ENCODE assay signal across 8 mouse cellular contexts in the genomic region with DNA sequence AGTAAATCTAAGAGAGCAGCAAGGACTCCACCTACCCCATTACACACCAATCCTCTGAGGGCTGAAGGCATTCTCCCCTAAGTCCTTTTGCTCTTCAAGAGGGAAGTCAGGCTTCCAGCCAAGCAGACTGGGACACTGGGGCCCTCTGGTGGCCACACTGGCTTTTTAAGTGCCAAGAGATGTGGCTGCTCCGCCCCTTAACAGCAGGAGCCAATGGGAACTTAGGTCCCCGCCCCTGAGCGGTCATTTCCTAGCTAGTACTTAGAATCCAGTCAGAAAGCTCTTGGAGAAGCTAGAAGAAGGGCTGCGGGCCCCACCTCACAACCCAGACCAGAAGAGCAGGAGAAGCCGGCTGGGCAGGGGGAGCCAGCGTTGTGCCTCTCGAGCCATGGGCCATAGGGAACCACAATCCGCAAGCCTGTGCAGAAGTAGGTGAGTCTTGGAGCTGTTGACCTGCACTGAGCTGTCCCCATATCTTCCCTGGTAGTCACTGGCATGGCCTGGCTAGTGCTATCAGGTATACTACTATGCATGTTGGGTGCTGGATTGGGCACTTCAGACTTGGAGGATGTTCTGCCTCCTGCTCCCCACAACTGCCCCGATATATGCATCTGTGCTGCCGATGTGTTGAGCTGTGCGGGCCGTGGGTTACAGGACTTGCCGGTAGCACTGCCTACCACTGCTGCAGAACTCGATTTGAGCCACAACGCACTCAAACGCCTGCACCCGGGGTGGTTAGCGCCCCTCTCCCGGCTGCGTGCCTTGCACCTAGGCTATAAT. TPM values are rescaled to one million over a fixed set of nuclear protein-coding genes. Genes with fewer than 3 reads are reported as not detected.
DNase-seq lines count a peak whose midpoint lies in the region; ATAC-seq and TF ChIP-seq lines count a peak whose summit lies in the region.

TSS of gene Amigo3 (plus strand) at position 275 of the 780 bp plus-strand sequence.

- 58% methylated on average over 20 of the region's 20 CpGs for WGBS in cerebellum, adult 2 months
- WGBS in forebrain, postnatal 0 days = 58% methylated on average over 20 of the region's 20 CpGs
- WGBS in lung, embryonic 15.5 days = 52% methylated on average over 20 of the region's 20 CpGs

- TF ChIP-seq EP300 in MEL (IDR thresholded peaks at IDR 0.05; ENCODE audit: low read depth in 1 of 2, low read length in 2 of 2) = no peak

- H3K4me2 ChIP-seq in forebrain, postnatal 0 days (ENCODE audit: low read depth) = peak within 1 kb of the TSS; percentile 27; the same call in 1 of the 2 replicates
- peak within 1 kb of the TSS; percentile 37 for H3K4me2 ChIP-seq in lung, embryonic 15.5 days

- DNase-seq in MEL (ENCODE audit: low read depth, low spot score) = peak; percentile 97
- DNase-seq in cerebellum, adult 2 months = peak; percentile 92 to 96
- DNase-seq in forebrain, postnatal 0 days = peak; percentile 96
- DNase-seq in heart, postnatal 4 days = peak; percentile 99
- peak; percentile 94 to 98 for DNase-seq in layer of hippocampus, adult 8-10 months (ENCODE audit: low spot score in 2 of 2)
- peak; percentile 91 for DNase-seq in ovary, adult 18-20 months (ENCODE audit: low spot score)
- peak; percentile 96 for DNase-seq in thymus, postnatal 0 days (ENCODE audit: low spot score)

- no peak within 1 kb of the TSS for H3K27ac ChIP-seq in MEL (ENCODE audit: control insufficient read depth, low read depth, low read length)
- no peak within 1 kb of the TSS for H3K27ac ChIP-seq in cerebellum, adult 2 months (ENCODE audit: insufficient read depth, low read length)
- H3K27ac ChIP-seq in forebrain, postnatal 0 days (ENCODE audit: low read depth, low read length) = no peak within 1 kb of the TSS
- peak within 1 kb of the TSS; percentile 5; the same call in 1 of the 2 replicates for H3K27ac ChIP-seq in lung, embryonic 15.5 days

- TF ChIP-seq POLR2A in MEL (IDR thresholded peaks at IDR 0.05; ENCODE audit: control insufficient read depth in 1 of 2, insufficient read depth in 1 of 2, low read depth in 1 of 2, low read length in 2 of 2, poor library complexity in 1 of 2) = peak; percentile 25 to 49; a peak in 2 of 4 replicates
- TF ChIP-seq POLR2A in cerebellum, adult 2 months (IDR thresholded peaks at IDR 0.05; ENCODE audit: borderline replicate concordance, insufficient read depth, low read length) = no peak

- H3K9ac ChIP-seq in MEL (ENCODE audit: control insufficient read depth, low read depth, low read length, poor library complexity, severe bottlenecking) = no peak within 1 kb of the TSS
- H3K9ac ChIP-seq in forebrain, postnatal 0 days = no peak within 1 kb of the TSS
- 0 out of 2 replicates have a peak within 1 kb of the TSS, but pooled peaks have one; percentile 1 for H3K9ac ChIP-seq in lung, embryonic 15.5 days

- H3K9me3 ChIP-seq in MEL (replicated peaks; ENCODE audit: insufficient read depth, low read length) = no peaks in the 10 kb centered on the region
- H3K9me3 ChIP-seq in forebrain, postnatal 0 days (ENCODE audit: low read length) = no peaks in the 10 kb centered on the region
- no peaks in the 10 kb centered on the region for H3K9me3 ChIP-seq in lung, embryonic 15.5 days

- H3K79me2 ChIP-seq in MEL (ENCODE audit: control insufficient read depth, insufficient read depth, low read length, poor library complexity) = peaks cover 10% of the 10 kb centered on the region

- peak; percentile 86 for TF ChIP-seq RAD21 in MEL (IDR thresholded peaks at IDR 0.05; ENCODE audit: low read depth, low read length)

- TF ChIP-seq CTCF in MEL (IDR thresholded peaks at IDR 0.05 in 2 of 3, conservative IDR thresholded peaks at IDR 0.05 in 1 of 3; ENCODE audit: control insufficient read depth in 1 of 3, insufficient read depth in 1 of 3, low read depth in 2 of 3, low read length in 3 of 3, poor library complexity in 1 of 3, severe bottlenecking in 1 of 3) = peak; percentile 82 to 97 (median 89)
- peak; percentile 90 for TF ChIP-seq CTCF in cerebellum, adult 2 months (IDR thresholded peaks at IDR 0.05; ENCODE audit: borderline replicate concordance, insufficient read depth, low read depth, low read length)
- peak; percentile 94 for TF ChIP-seq CTCF in forebrain, postnatal 0 days (IDR thresholded peaks at IDR 0.05; ENCODE audit: low read depth)

- no peak within 1 kb of the TSS for H3K4me3 ChIP-seq in MEL (ENCODE audit: control insufficient read depth in 1 of 2, insufficient read depth in 1 of 2, low read depth in 2 of 2, low read length in 2 of 2)
- H3K4me3 ChIP-seq in cerebellum, adult 2 months (replicated peaks; ENCODE audit: insufficient read depth, low read depth, low read length) = no peak within 1 kb of the TSS
- H3K4me3 ChIP-seq in forebrain, postnatal 0 days (ENCODE audit: low read depth, low read length) = no peak within 1 kb of the TSS
- H3K4me3 ChIP-seq in lung, embryonic 15.5 days = no peak within 1 kb of the TSS

- peak; percentile 47 for ATAC-seq in forebrain, postnatal 0 days
- peak; percentile 60 for ATAC-seq in lung, embryonic 15.5 days (ENCODE audit: borderline replicate concordance, extremely low read depth, low FRiP score, low TSS enrichment)

- H3K4me1 ChIP-seq in MEL (ENCODE audit: control insufficient read depth in 1 of 2, insufficient read depth in 2 of 2, low read length in 2 of 2) = peaks cover 0 to 8% of the 10 kb centered on the region in 2 experiments; a peak in 3 of 4 replicates
- peaks cover 7% of the 10 kb centered on the region; the same call in 1 of the 2 replicates for H3K4me1 ChIP-seq in cerebellum, adult 2 months (ENCODE audit: control insufficient read depth, insufficient read depth, low read length)
- no peaks in the 10 kb centered on the region for H3K4me1 ChIP-seq in forebrain, postnatal 0 days (ENCODE audit: insufficient read depth)
- H3K4me1 ChIP-seq in lung, embryonic 15.5 days = peaks cover 30% of the 10 kb centered on the region

- no peaks in the 10 kb centered on the region for H3K27me3 ChIP-seq in MEL (ENCODE audit: control insufficient read depth in 1 of 2, insufficient read depth in 2 of 2, low read length in 2 of 2)
- no peaks in the 10 kb centered on the region for H3K27me3 ChIP-seq in cerebellum, adult 2 months (ENCODE audit: control insufficient read depth, insufficient read depth, low read length)
- H3K27me3 ChIP-seq in forebrain, postnatal 0 days (ENCODE audit: insufficient read depth, low read length) = no peaks in the 10 kb centered on the region
- H3K27me3 ChIP-seq in lung, embryonic 15.5 days = no peaks in the 10 kb centered on the region

- H3K36me3 ChIP-seq in MEL (ENCODE audit: control insufficient read depth in 1 of 2, insufficient read depth in 2 of 2, low read length in 2 of 2) = no peaks in the 10 kb centered on the region; a peak in 1 of 4 replicates
- H3K36me3 ChIP-seq in forebrain, postnatal 0 days (ENCODE audit: insufficient read depth) = peaks cover 62% of the 10 kb centered on the region
- H3K36me3 ChIP-seq in lung, embryonic 15.5 days = peaks cover 32% of the 10 kb centered on the region

TF ChIP-seq in MEL, 35 proteins besides CTCF, POLR2A, EP300 and RAD21:
- TF ChIP-seq ZC3H11A (IDR thresholded peaks at IDR 0.05; ENCODE audit: low read depth, low read length) = peak; percentile 86
- peak; percentile 49; the same call in 1 of the 2 replicates for TF ChIP-seq HCFC1 (IDR thresholded peaks at IDR 0.05; ENCODE audit: low read depth, low read length)
- peak; percentile 72; the same call in 1 of the 2 replicates for TF ChIP-seq POLR2AphosphoS2 (IDR thresholded peaks at IDR 0.05; ENCODE audit: low read length)
- peak; percentile 23; the same call in 1 of the 2 replicates for TF ChIP-seq POLR2AphosphoS5 (IDR thresholded peaks at IDR 0.05; ENCODE audit: borderline replicate concordance, low read depth, low read length)
- TF ChIP-seq SIN3A (IDR thresholded peaks at IDR 0.05; ENCODE audit: low read length) = peak; percentile 85
- no peak for TF ChIP-seq E2F4 (IDR thresholded peaks at IDR 0.05; ENCODE audit: borderline replicate concordance, low read depth, low read length)
- TF ChIP-seq TBP (IDR thresholded peaks at IDR 0.05; ENCODE audit: low read depth, low read length) = peak; percentile 96
- TF ChIP-seq USF1 (IDR thresholded peaks at IDR 0.05; ENCODE audit: low read depth, low read length) = no peak
- peak; percentile 95 for TF ChIP-seq SMC3 (IDR thresholded peaks at IDR 0.05; ENCODE audit: low read depth, low read length)
- no peak for TF ChIP-seq ZKSCAN1 (IDR thresholded peaks at IDR 0.05; ENCODE audit: low read depth, low read length)
- no peak for TF ChIP-seq BHLHE40 (IDR thresholded peaks at IDR 0.05; ENCODE audit: borderline replicate concordance, low read depth, low read length)
- TF ChIP-seq CHD2 (IDR thresholded peaks at IDR 0.05; ENCODE audit: low read length) = no peak
- no peak for TF ChIP-seq NELFE (IDR thresholded peaks at IDR 0.05; ENCODE audit: low read depth, low read length)
- TF ChIP-seq KAT2A (conservative IDR thresholded peaks at IDR 0.05; ENCODE audit: low read depth, low read length) = no peak
- peak; percentile 61; the same call in 1 of the 2 replicates for TF ChIP-seq ELF1 (IDR thresholded peaks at IDR 0.05; ENCODE audit: low read depth, low read length)
- TF ChIP-seq MAFK (IDR thresholded peaks at IDR 0.05; ENCODE audit: borderline replicate concordance, low read depth, low read length) = no peak
- 0 out of 2 replicates have a peak, but pooled peaks have one; percentile 13 for TF ChIP-seq ETS1 (IDR thresholded peaks at IDR 0.05; ENCODE audit: low read depth, low read length)

RNA-seq across cellular contexts. Expression of gene Amigo3, which starts in this region (rescaled TPM):
- 1.2 and 2.2 TPM in 2 replicates for total RNA-seq in MEL (2012; rRNA removed)
- polyA plus RNA-seq in MEL (2012; ENCODE audit: insufficient read depth in 1 of 2, insufficient read length in 2 of 2, low read depth in 1 of 2, low replicate concordance in 2 of 2, missing spikeins in 1 of 2) = 1 to 10 TPM in 1 of 2 experiments, not detected in 1; 3.4 TPM
- 2.7 TPM in 2 replicates for polyA plus RNA-seq in cerebellum, adult 2 months (2012; rRNA removed)
- 2.9 and 3.4 TPM in 2 replicates for total RNA-seq in forebrain, postnatal 0 days (2014; rRNA removed)
- 1.4 and 1.5 TPM in 2 replicates for polyA plus RNA-seq in forebrain, postnatal 0 days (2015; fragmentation: Nextera tagmentation; extraction: Ambion mirVana)
- total RNA-seq in heart, postnatal 4 days (2021) = 1 to 10 TPM; 2.3 to 2.6 TPM
- total RNA-seq in layer of hippocampus, adult 8-10 months (2022) = 1 to 10 TPM; 1.2 to 2.3 (median 1.6) TPM
- 2.5 and 2.9 TPM in 2 replicates for polyA plus RNA-seq in lung, embryonic 15.5 days (2015; fragmentation: Nextera tagmentation; extraction: Ambion mirVana)
- 1.7 and 2.0 TPM in 2 replicates for polyA plus RNA-seq in thymus, postnatal 0 days (2015; fragmentation: Nextera tagmentation; extraction: Ambion mirVana)
